Mouse (Mus musculus) frontal cortex, postnatal 25 days (tissue): ENCODE data around the gene Adamts9.

Experiments used
- DNase-seq, 2 experiments: peaks; one replicate each; pipeline ENCODE4 v3.0.0; 2022; ENCODE audit warnings: low spot score in 2 of 2

The Adamts9 gene

GRCm38 (mm10) chr6:92924536-92924935, 18.8 kb downstream of the Adamts9 start:
- DNase-seq, result no peak

DNA sequence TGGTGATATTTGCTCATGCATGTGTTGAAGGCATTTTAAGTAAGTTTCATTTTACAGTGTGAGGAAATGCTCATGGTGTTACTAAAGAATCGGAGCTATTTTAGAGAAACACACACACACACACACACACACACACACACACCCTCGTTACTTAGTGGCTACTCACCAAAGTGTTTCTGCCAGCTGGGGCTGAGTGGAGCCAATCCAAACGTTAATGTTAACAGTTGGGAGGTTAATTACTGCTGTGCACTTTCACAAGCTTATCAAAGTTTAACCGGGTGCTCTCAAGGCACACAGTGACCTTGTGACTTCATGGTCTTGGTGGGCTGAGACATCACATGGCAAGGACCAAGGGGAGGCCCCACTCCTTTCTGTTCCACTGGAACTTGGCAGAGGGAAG, 21.4 kb downstream of the Adamts9 start:
- no peak for DNase-seq

- no peak for DNase-seq
These were observed 22.2 kb downstream of the Adamts9 start for GRCm38 (mm10) chr6:92920938-92921689.

DNA sequence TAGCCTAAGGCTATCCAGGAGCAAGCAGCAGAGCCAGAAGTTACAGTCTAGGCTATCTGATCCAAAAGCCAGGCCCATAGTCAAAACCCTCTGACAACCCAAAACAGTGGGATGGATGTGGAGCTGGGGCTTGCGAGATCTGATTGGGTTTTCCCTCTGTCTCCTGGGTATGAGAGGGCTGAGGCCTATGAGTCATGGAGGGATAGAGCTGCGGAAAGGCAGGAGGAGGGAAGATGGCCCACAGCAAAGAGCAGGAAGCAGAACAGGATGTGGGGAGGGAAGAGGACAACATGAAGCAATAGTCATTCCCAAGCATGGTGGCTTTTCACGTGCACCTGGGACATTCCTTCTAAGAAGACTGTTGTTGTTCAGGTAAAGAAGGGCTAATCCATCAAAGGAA, 32.7 kb downstream of the Adamts9 start:
- DNase-seq, result no peak

GRCm38 (mm10) chr6:92909361-92909760, 33.9 kb downstream of the Adamts9 start:
- DNase-seq, result no peak

GRCm38 (mm10) chr6:92905922-92906321, 37.4 kb downstream of the Adamts9 start:
- DNase-seq, result no peak

- no peak for DNase-seq
These were observed 38.8 kb downstream of the Adamts9 start for GRCm38 (mm10) chr6:92904491-92904890.

- no peak for DNase-seq
These were observed 39.3 kb downstream of the Adamts9 start for GRCm38 (mm10) chr6:92904037-92904436.

DNA sequence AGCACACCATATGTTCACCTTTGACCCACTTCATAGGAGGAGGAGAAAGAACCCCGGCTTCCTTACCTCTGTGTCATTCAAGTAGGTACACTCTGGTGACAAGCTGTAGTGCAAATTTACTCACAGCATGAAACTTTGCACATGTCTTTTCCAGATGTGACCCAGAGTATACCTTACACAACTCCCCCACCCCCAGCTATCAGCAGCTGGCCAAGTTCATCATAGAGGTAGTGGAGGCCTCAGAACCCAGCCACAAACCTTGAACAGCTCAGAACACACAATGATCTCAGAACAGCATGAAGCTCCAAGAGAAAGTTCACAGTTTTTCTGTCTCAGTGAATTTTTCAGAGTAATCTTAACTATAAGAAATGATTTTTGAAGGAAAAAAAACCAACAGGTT, 51.8 kb downstream of the Adamts9 start:
- no peak for DNase-seq

GRCm38 (mm10) chr6:92883131-92883900, 60.0 kb downstream of the Adamts9 start:
- DNase-seq, result no peak

DNA sequence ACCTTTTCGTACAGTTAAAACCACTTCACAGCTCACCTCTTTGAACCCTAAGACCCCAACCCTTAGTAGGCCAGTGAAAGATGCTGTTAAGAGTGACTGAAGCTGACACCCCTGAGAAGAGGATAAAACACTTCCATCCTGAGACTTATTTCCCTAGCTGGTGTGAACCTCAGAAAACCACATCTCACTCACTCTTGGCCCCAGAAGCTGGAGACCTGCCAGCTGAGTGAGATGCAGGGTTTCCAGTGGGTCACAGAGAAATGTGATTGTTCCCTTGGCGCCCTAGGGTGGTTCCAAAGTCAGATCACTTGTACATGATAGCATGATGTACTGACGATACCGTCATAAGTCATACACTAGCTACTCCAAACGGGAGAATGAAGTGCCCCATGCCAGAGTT, 60.8 kb downstream of the Adamts9 start:
- no peak for DNase-seq

GRCm38 (mm10) chr6:92879700-92880265, 63.5 kb downstream of the Adamts9 start:
- DNase-seq, result no peak

DNA sequence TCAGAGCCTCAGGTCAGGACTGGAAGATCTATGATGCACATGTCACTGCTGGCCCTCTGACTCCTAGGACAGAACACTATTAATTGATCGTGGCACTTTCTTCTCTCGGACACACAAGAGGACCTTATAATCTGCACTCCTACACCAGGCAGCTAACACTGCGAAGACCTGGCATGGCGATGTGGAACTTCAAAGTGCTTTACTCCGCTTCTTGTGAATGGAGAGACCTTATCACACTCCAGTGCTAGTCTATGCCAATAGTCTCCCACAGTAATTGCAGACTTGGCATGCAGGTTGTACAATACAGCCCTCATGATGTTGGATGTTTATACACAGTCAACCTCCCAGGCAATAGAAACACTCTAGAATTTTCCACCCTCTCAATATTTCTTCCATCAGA, 64.5 kb downstream of the Adamts9 start:
- no peak for DNase-seq

GRCm38 (mm10) chr6:92877236-92877635, 66.1 kb downstream of the Adamts9 start:
- DNase-seq, result no peak

GRCm38 (mm10) chr6:92876121-92876520, 67.2 kb downstream of the Adamts9 start:
- DNase-seq, result no peak

- no peak for DNase-seq
These were observed 68.0 kb downstream of the Adamts9 start for GRCm38 (mm10) chr6:92875340-92875739.

DNA sequence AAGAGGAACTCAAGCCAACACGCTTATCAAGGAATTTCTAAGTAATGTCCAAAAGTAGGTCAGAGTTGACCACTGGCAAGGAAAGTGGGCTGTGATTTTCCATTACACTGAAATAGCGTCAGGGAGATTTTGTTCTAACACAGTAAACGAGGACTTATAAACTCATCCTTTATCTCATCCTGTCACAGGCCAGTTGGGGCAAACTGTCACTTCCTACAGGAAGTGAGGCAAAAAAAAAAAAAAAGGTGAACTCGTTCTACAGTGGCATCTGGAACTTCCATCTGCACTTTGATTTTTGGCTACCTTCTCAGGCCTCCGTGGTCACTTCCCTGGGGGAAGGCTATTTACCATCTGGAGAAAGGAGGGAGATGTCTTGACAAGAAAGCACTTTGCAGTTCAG, 68.4 kb downstream of the Adamts9 start:
- DNase-seq, result no peak

DNA sequence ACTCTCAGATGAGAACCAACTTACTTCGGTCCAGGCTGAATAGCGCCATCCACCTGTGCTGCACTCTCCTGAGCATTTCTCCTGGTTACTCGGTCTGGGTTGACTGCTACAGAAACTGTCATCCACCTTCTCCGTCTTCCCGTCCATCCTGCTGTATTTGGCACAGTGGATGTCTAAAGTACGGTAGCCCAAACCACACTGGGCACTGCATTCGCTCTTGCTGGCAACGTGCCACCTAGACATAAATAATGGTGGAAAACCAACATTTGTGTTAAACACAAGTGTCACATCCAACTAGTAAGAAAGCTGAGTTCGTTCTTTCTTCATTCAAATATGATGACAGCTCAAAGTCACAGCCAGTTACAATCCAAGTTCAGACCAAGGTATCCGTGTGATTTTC, 70.5 kb downstream of the Adamts9 start:
- DNase-seq, result no peak

DNA sequence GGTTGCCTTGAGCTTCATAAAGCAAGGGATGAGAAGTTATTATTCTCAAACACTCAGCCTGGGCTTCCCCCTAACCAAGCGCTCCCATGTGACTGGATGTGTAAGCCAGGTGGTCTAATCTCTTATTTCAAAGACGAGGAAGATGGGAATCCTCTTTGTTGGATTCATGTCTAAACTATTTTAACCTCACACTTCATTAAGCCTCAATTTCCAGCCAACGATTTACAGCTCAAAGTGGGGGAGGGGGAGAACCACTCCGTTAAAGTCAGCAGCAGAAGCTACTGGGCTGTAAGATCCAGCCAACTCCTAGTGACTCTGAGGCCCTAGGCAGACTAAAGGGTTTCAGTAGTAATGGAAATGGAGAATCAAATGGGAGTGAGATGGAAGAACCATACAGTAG, 71.5 kb downstream of the Adamts9 start:
- no peak for DNase-seq

GRCm38 (mm10) chr6:92869582-92870219, 73.6 kb downstream of the Adamts9 start:
- DNase-seq, result no peak

GRCm38 (mm10) chr6:92869089-92869581, 74.2 kb downstream of the Adamts9 start, which contains the start of gene Gm15737:
Gm15737 (plus strand) TSS chr6:92869357.
- DNase-seq, result no peak

DNA sequence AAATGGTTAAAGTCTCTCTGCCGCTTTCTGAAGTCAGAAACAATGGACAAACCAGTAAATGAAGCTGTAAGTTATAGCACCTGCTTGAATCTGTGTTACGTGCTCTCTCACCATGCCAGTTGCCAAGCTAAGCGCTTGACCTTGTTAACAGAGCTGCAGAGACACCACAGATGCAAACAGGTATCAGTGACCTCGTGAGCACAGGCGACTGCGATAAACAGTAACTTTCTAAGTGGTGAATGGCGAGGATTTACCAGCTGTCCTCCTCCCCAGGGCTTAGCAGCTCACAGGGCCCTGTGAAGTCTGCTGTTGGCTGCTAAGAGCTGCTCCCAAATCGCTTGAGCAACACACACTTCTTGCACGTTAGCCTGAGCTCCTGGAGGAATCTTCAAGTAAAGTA, 80.7 kb downstream of the Adamts9 start:
- DNase-seq, result no peak
